Mouse (Mus musculus): Measurements from ENCODE around the gene Clasp1. TPM values are rescaled to one million over a fixed set of nuclear protein-coding genes. Genes with fewer than 3 reads are reported as not detected.

Clasp1 gene
- polyA plus RNA-seq (2014; fragmentation: Nextera tagmentation; extraction: Ambion mirVana) = 90.6 and 96.8 TPM in 2 replicates

- peak within 1 kb of the TSS; percentile 61 for H3K4me2 ChIP-seq
- DNase-seq (ENCODE audit: low spot score, missing footprints) = peak; percentile 99
These were observed at the start of gene Clasp1 for GRCm38 (mm10) chr1:118388757-118389453. TSS of gene Clasp1 (plus strand) at chr1:118389058.

GRCm38 (mm10) chr1:118343649-118344435, 45.0 kb upstream of the Clasp1 start:
- Histone ChIP-seq H3K4me2 (no peak overlapping the region), H3K27me3 (ENCODE audit: control insufficient read depth, insufficient read depth, low read length) (no peaks in the 10 kb centered on the region), H3K9me3 (ENCODE audit: control insufficient read depth, low read length) (no peaks in the 10 kb centered on the region), H3K36me3 (ENCODE audit: control insufficient read depth, insufficient read depth, low read length) (no peaks in the 10 kb centered on the region), H3K4me3 (ENCODE audit: low read depth, low read length) (no peak overlapping the region), H3K27ac (ENCODE audit: low read depth, low read length) (no peak overlapping the region), H3K9ac (ENCODE audit: low read length) (no peak overlapping the region), H3K4me1 (ENCODE audit: control insufficient read depth, insufficient read depth, low read length) (no peaks in the 10 kb centered on the region)
- DNase-seq (ENCODE audit: low spot score, missing footprints) = peak; percentile 88
- WGBS = 42% methylated on average over 6 of the region's 6 CpGs
- no peak for ATAC-seq (ENCODE audit: low FRiP score)

More at GRCm38 (mm10) chr1:118388757-118389453, at the start of gene Clasp1:
- Histone ChIP-seq H3K27ac (ENCODE audit: low read depth, low read length) (peak within 1 kb of the TSS; percentile 94), H3K27me3 (ENCODE audit: control insufficient read depth, insufficient read depth, low read length) (no peaks in the 10 kb centered on the region), H3K4me3 (ENCODE audit: low read depth, low read length) (peak within 1 kb of the TSS; percentile 65), H3K36me3 (ENCODE audit: control insufficient read depth, insufficient read depth, low read length) (no peaks in the 10 kb centered on the region), H3K9me3 (ENCODE audit: control insufficient read depth, low read length) (no peaks in the 10 kb centered on the region), H3K9ac (ENCODE audit: low read length) (peak within 1 kb of the TSS; percentile 97), H3K4me1 (ENCODE audit: control insufficient read depth, insufficient read depth, low read length) (peaks cover 7% of the 10 kb centered on the region)
- peak; percentile 97 for ATAC-seq (ENCODE audit: low FRiP score)
- WGBS = under 1% methylated on average over 44 of the region's 44 CpGs

DNA sequence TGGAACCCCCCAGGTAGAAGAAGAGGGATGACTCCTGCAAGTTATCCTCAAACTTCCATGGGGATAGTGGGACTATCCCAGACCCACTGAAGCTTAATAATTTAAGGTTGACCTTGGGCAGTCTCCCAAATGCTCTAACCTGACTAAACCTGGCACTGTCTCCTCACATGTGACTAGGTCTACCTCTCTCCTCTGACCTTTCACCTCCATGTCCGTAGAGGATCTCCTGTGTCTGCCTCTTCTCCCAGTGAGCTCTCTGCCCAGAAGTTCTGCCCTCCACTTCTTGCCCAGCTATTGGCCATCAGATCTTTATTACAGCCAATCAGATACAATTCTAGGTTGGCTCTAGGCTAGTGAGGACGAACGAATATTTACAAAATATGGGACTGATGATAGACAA, 38.9 kb upstream of the Clasp1 start:
- Histone ChIP-seq H3K27ac (ENCODE audit: low read depth, low read length) (no peak overlapping the region), H3K9ac (ENCODE audit: low read length) (no peak overlapping the region)
- WGBS = 80% methylated on average over 3 of the region's 3 CpGs

GRCm38 (mm10) chr1:118359071-118359761, 29.6 kb upstream of the Clasp1 start:
- no peak overlapping the region for H3K27ac ChIP-seq (ENCODE audit: low read depth, low read length)
- WGBS = 77% methylated on average over 6 of the region's 6 CpGs
- no peaks in the 10 kb centered on the region for H3K36me3 ChIP-seq (ENCODE audit: control insufficient read depth, insufficient read depth, low read length)
- H3K27me3 ChIP-seq (ENCODE audit: control insufficient read depth, insufficient read depth, low read length) = no peaks in the 10 kb centered on the region
- ATAC-seq (ENCODE audit: low FRiP score) (no peak), DNase-seq (ENCODE audit: low spot score, missing footprints) (no peak)
- no peak overlapping the region for H3K4me2 ChIP-seq
- no peaks in the 10 kb centered on the region for H3K4me1 ChIP-seq (ENCODE audit: control insufficient read depth, insufficient read depth, low read length)
- no peak overlapping the region for H3K4me3 ChIP-seq (ENCODE audit: low read depth, low read length)
- no peaks in the 10 kb centered on the region for H3K9me3 ChIP-seq (ENCODE audit: control insufficient read depth, low read length)
- no peak overlapping the region for H3K9ac ChIP-seq (ENCODE audit: low read length)

More for the DNA sequence above, 38.9 kb upstream of the Clasp1 start:
- H3K36me3 ChIP-seq (ENCODE audit: control insufficient read depth, insufficient read depth, low read length) = no peaks in the 10 kb centered on the region
- H3K4me1 ChIP-seq (ENCODE audit: control insufficient read depth, insufficient read depth, low read length) = no peaks in the 10 kb centered on the region
- no peak for ATAC-seq (ENCODE audit: low FRiP score)
- H3K4me2 ChIP-seq = no peak overlapping the region
- no peaks in the 10 kb centered on the region for H3K9me3 ChIP-seq (ENCODE audit: control insufficient read depth, low read length)
- no peak for DNase-seq (ENCODE audit: low spot score, missing footprints)
- H3K4me3 ChIP-seq (ENCODE audit: low read depth, low read length) = no peak overlapping the region
- no peaks in the 10 kb centered on the region for H3K27me3 ChIP-seq (ENCODE audit: control insufficient read depth, insufficient read depth, low read length)

DNA sequence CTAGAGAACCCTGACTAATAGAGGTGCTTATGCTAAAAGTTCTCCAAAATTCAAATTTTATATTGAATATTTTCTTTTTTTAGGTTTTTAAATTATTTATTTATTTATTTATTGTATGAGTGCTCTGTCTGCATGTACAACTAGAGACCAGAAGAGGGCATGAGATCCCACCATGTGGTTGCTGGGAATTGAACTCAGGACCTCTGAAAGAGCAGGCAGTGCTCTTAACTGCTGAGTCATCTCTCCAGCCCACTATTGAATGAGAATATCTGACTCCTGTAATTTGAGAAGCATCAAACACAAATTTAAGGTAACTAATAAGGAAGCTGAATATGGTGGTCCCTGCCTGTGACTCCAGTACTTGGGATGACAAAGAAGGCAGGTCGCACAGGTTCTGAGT, 20.9 kb upstream of the Clasp1 start:
- DNase-seq (ENCODE audit: low spot score, missing footprints) (no peak), ATAC-seq (ENCODE audit: low FRiP score) (no peak)
- no peak overlapping the region for H3K27ac ChIP-seq (ENCODE audit: low read depth, low read length)
- no peak overlapping the region for H3K9ac ChIP-seq (ENCODE audit: low read length)
- no peak overlapping the region for H3K4me3 ChIP-seq (ENCODE audit: low read depth, low read length)
- H3K4me1 ChIP-seq (ENCODE audit: control insufficient read depth, insufficient read depth, low read length) = no peaks in the 10 kb centered on the region
- 88% methylated on average over 1 of the region's 1 CpGs for WGBS
- no peaks in the 10 kb centered on the region for H3K27me3 ChIP-seq (ENCODE audit: control insufficient read depth, insufficient read depth, low read length)
- H3K36me3 ChIP-seq (ENCODE audit: control insufficient read depth, insufficient read depth, low read length) = no peaks in the 10 kb centered on the region
- H3K4me2 ChIP-seq = no peak overlapping the region
- H3K9me3 ChIP-seq (ENCODE audit: control insufficient read depth, low read length) = no peaks in the 10 kb centered on the region

DNA sequence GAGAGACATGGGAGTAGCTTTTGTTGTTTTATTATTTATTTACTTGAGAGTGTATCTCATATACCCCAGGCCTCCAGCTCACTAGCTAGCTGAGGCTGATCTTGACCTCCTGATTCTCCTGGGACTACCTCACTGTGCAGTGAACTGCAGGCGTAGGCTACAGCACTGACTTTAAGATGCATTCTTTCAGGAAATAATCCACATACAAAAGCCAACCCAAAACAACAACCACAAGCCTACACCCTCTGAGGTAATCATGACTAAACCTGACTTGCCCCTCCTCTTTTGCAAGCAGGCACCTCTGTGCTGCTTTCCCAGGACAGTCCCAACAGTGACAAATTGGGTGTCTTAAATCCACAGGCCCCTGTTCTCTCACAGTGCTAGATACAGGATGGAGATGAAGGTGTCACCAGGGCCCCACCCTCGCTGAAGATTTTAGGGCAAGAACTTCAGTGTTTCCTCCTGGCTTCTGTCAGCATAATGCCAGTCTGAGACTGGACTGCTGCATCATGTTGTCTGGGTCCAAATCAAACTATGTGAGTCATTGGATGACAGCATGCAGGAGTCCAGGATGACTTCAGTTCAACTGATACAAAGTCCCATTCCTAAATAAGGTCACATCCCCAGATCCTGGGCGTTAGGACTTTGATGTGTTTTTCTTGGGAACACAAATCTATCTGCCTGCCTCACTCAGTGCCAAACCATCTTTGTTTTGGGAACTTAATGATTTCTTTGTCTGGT, 20.0 kb upstream of the Clasp1 start:
- no peak overlapping the region for H3K27ac ChIP-seq (ENCODE audit: low read depth, low read length)
- no peak for DNase-seq (ENCODE audit: low spot score, missing footprints)
- no peak overlapping the region for H3K4me3 ChIP-seq (ENCODE audit: low read depth, low read length)
- no peak overlapping the region for H3K9ac ChIP-seq (ENCODE audit: low read length)
- H3K27me3 ChIP-seq (ENCODE audit: control insufficient read depth, insufficient read depth, low read length) = no peaks in the 10 kb centered on the region
- H3K4me1 ChIP-seq (ENCODE audit: control insufficient read depth, insufficient read depth, low read length) = no peaks in the 10 kb centered on the region
- no peak overlapping the region for H3K4me2 ChIP-seq
- ATAC-seq (ENCODE audit: low FRiP score) = no peak
- WGBS = 71% methylated on average over 3 of the region's 3 CpGs
- H3K36me3 ChIP-seq (ENCODE audit: control insufficient read depth, insufficient read depth, low read length) = no peaks in the 10 kb centered on the region
- H3K9me3 ChIP-seq (ENCODE audit: control insufficient read depth, low read length) = no peaks in the 10 kb centered on the region

- Histone ChIP-seq H3K4me1 (ENCODE audit: control insufficient read depth, insufficient read depth, low read length) (no peaks in the 10 kb centered on the region), H3K27me3 (ENCODE audit: control insufficient read depth, insufficient read depth, low read length) (no peaks in the 10 kb centered on the region), H3K9ac (ENCODE audit: low read length) (no peak overlapping the region), H3K36me3 (ENCODE audit: control insufficient read depth, insufficient read depth, low read length) (no peaks in the 10 kb centered on the region), H3K27ac (ENCODE audit: low read depth, low read length) (no peak overlapping the region), H3K4me3 (ENCODE audit: low read depth, low read length) (no peak overlapping the region), H3K9me3 (ENCODE audit: control insufficient read depth, low read length) (no peaks in the 10 kb centered on the region), H3K4me2 (no peak overlapping the region)
- no peak for DNase-seq (ENCODE audit: low spot score, missing footprints)
- no peak for ATAC-seq (ENCODE audit: low FRiP score)
- WGBS = 79% methylated on average over 5 of the region's 5 CpGs
These were observed 11.1 kb upstream of the Clasp1 start for GRCm38 (mm10) chr1:118377784-118378183.

GRCm38 (mm10) chr1:118380105-118380786, 8.6 kb upstream of the Clasp1 start:
- Histone ChIP-seq H3K27ac (ENCODE audit: low read depth, low read length) (no peak overlapping the region), H3K4me1 (ENCODE audit: control insufficient read depth, insufficient read depth, low read length) (no peaks in the 10 kb centered on the region), H3K27me3 (ENCODE audit: control insufficient read depth, insufficient read depth, low read length) (no peaks in the 10 kb centered on the region), H3K9ac (ENCODE audit: low read length) (no peak overlapping the region), H3K36me3 (ENCODE audit: control insufficient read depth, insufficient read depth, low read length) (no peaks in the 10 kb centered on the region), H3K4me3 (ENCODE audit: low read depth, low read length) (no peak overlapping the region), H3K9me3 (ENCODE audit: control insufficient read depth, low read length) (no peaks in the 10 kb centered on the region), H3K4me2 (no peak overlapping the region)
- DNase-seq (ENCODE audit: low spot score, missing footprints) (no peak), ATAC-seq (ENCODE audit: low FRiP score) (no peak)
- WGBS = 83% methylated on average over 8 of the region's 8 CpGs

Measured in midbrain, embryonic 11.5 days (tissue).